Mouse (Mus musculus) hindbrain, embryonic 10.5 days (tissue): ENCODE measurements around the gene Plekhn1. TPM values are rescaled to one million over a fixed set of nuclear protein-coding genes. Genes with fewer than 3 reads are reported as not detected.

Source experiments
- DNase-seq: peaks from one replicate; pipeline ENCODE4 v3.0.0-alpha.2; 2017; ENCODE audit warnings: low spot score
- H3K27ac ChIP-seq: fragments of 300-500 bp; sonication (generic); 2 replicates; pipeline ENCODE4 v1.5.1; 2016; ENCODE audit warnings: mild to moderate bottlenecking, moderate library complexity
- H3K27me3 ChIP-seq: fragments of 300-500 bp; sonication (generic); 2 replicates; pipeline ENCODE4 v1.6.1; 2016; ENCODE audit warnings: mild to moderate bottlenecking; ENCODE audit not compliant: poor library complexity, insufficient read depth, severe bottlenecking
- H3K36me3 ChIP-seq: fragments of 300-500 bp; sonication (generic); 2 replicates; pipeline ENCODE4 v1.6.1; 2016; ENCODE audit warnings: mild to moderate bottlenecking, moderate library complexity
- H3K4me1 ChIP-seq: fragments of 300-500 bp; sonication (generic); replicated peaks from 2 replicates; pipeline ENCODE4 v1.6.1; 2016; ENCODE audit warnings: mild to moderate bottlenecking
- H3K4me3 ChIP-seq: fragments of 300-500 bp; sonication (generic); 2 replicates; pipeline ENCODE4 v1.5.1; 2016; ENCODE audit warnings: mild to moderate bottlenecking, moderate library complexity
- H3K9me3 ChIP-seq: fragments of 300-500 bp; sonication (generic); 2 replicates; pipeline ENCODE4 v1.6.1; 2016; ENCODE audit warnings: mild to moderate bottlenecking, moderate library complexity
- WGBS: fragments of 180-500 bp; shearing (Covaris S2); methylation state at CpG from one replicate; pipeline ENCODE4 v1.1.7; 2016; 5-methylcytosine and 5-hydroxymethylcytosine counted together
- polyA plus RNA-seq: library from polyadenylated mRNA; unstranded; fragments of >200 nt; fragmentation: Nextera tagmentation; extraction: Ambion mirVana; gene quantifications from 2 replicates; pipeline ENCODE4 v1.2.1, GENCODE M21; 2016

The Plekhn1 gene
- 22.3 and 23.0 TPM in 2 replicates for polyA plus RNA-seq

DNA sequence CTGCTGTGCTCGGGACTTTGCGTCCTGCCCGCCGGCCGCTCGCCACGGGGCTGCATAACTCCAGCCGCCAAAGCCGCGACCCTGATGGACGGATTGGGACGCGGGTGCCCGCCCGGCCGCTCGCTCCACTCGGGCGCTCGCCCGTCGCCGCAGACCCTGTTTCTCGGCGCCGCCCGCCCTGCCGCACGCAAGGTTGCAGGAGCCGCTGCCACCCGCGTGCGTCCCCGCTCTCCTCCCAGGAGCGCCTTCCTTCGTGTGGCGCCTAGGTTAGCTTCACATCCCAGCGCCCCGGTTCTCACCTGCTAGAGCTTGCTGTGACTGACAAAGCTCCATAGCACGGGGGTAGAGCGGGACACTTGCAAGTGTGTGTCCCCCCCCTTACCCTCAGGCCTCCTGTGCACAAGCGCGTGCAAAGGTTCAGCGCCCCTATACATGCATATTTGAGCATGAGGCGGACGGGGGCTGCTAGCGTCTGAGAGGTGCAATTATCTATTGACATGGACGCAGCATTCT, at the start of gene Plekhn1:
Gene Plekhn1 (minus strand): TSS at position 157 of the 513 bp plus-strand sequence.
- peak; percentile 84 for DNase-seq
- Histone ChIP-seq H3K4me1 (peaks cover 30% of the 10 kb centered on the region), H3K27ac (peak within 1 kb of the TSS; percentile 93), H3K36me3 (peaks cover 65% of the 10 kb centered on the region), H3K27me3 (no peaks in the 10 kb centered on the region), H3K4me3 (peak within 1 kb of the TSS; percentile 94), H3K9me3 (no peaks in the 10 kb centered on the region)
- WGBS, result under 1% methylated on average over 47 of the region's 48 CpGs

DNA sequence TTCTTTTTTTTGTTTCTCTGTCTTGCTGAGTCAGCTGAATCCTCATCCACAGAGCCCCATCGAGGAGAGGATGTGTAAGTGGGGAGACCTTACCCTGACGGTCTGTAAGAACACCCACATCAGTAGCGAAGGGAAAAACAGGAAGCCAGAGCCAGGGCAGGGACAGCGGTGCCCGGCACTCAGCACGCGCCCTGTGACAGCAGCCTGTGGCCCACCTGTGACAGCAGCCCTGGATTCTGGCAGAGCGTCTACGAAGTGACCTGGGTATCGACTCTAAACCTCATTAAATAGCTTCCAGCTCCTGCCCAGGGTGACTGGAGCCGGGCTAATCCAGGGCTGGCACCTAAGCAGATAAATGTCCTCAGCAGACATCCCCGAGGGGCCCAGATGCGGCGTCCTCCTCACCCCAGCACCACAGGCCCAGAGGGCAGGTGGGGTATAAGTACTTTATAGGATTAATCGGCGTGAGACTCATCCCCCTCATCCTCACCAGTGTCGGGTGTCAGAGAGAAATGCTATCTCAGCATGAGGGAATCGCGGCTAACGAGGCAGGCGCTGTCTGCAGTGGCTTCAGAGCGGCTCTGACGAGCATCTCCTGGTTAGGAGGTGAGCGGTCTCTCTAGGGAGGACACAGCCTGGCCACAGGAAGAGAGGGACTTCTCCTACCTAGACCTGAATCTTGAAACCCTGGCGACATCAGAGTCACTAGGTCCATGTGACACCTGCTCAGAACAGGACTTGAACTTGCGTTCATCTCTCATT, 20.6 kb upstream of the Plekhn1 start, which contains the start of gene Samd11:
Gene Samd11 (minus strand): TSS at position 580 of the 762 bp plus-strand sequence.
- Histone ChIP-seq H3K9me3 (no peaks in the 10 kb centered on the region), H3K27me3 (peaks cover 43% of the 10 kb centered on the region), H3K4me1 (peaks cover 18% of the 10 kb centered on the region), H3K36me3 (no peaks in the 10 kb centered on the region), H3K4me3 (peak within 1 kb of the TSS; percentile 41), H3K27ac (peak within 1 kb of the TSS; percentile 45)
- WGBS, result 2% methylated on average over 26 of the region's 26 CpGs
- peak; percentile 34 for DNase-seq

- DNase-seq, result peak; percentile 43
- Histone ChIP-seq H3K27me3 (peaks cover 45% of the 10 kb centered on the region), H3K27ac (peak overlapping the region; percentile 45), H3K4me1 (peaks cover 26% of the 10 kb centered on the region), H3K4me3 (peak overlapping the region; percentile 41), H3K36me3 (peaks cover 2% of the 10 kb centered on the region), H3K9me3 (no peaks in the 10 kb centered on the region)
- WGBS, result 2% methylated on average over 30 of the region's 30 CpGs
These were observed 19.9 kb upstream of the Plekhn1 start for GRCm38 (mm10) chr4:156254361-156255077.

DNA sequence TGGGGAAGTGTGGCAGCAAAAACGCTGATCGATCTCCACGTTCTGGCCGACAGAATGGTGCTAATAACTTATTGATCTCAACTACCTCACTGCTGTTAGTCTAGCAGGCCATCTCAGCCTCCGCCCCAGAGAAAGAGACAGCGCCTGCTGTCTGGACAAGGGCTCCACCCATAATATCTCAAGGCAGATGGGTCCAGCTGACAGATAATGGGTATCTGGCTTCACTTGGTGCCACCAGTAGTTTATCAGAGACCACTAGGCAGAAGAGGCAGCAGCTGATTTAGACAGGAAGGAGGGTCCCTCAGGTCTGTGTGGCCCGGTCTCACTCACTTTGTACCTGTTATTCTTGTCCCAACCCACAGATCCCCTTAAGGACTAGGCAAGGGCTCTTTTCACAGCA, 18.4 kb upstream of the Plekhn1 start:
- peaks cover 17% of the 10 kb centered on the region for H3K36me3 ChIP-seq
- peaks cover 47% of the 10 kb centered on the region for H3K27me3 ChIP-seq
- no peak overlapping the region for H3K4me3 ChIP-seq
- DNase-seq, result no peak
- H3K9me3 ChIP-seq, result no peaks in the 10 kb centered on the region
- no peak overlapping the region; the same call in 1 of the 2 replicates for H3K27ac ChIP-seq
- H3K4me1 ChIP-seq, result peaks cover 36% of the 10 kb centered on the region
- 42% methylated on average over 7 of the region's 7 CpGs for WGBS

DNA sequence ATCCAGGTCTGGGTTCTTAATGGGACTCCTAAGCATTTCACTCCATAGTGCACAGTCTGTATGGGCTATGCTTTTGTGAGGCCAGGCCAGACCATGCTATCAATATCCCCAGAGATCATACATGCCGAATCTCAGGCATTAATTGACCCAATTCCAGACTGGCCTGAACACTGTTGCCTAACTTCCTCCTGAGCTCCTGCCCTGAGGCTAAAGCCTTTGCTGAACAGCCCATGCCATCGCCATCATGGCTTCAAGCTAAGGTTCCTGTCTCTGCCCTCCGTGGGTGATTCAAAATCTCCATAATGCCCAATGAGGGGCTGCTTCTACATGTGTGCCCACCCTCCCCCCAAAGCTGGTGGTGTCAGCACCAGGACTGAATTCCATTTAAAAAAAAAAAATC, 18.0 kb upstream of the Plekhn1 start:
- no peak for DNase-seq
- no peak overlapping the region for H3K4me3 ChIP-seq
- WGBS, result 44% methylated on average over 3 of the region's 3 CpGs
- peak overlapping the region; percentile 70; the same call in 1 of the 2 replicates for H3K27ac ChIP-seq
- H3K36me3 ChIP-seq, result peaks cover 21% of the 10 kb centered on the region
- no peaks in the 10 kb centered on the region for H3K9me3 ChIP-seq
- peaks cover 47% of the 10 kb centered on the region for H3K27me3 ChIP-seq
- H3K4me1 ChIP-seq, result peaks cover 36% of the 10 kb centered on the region

DNA sequence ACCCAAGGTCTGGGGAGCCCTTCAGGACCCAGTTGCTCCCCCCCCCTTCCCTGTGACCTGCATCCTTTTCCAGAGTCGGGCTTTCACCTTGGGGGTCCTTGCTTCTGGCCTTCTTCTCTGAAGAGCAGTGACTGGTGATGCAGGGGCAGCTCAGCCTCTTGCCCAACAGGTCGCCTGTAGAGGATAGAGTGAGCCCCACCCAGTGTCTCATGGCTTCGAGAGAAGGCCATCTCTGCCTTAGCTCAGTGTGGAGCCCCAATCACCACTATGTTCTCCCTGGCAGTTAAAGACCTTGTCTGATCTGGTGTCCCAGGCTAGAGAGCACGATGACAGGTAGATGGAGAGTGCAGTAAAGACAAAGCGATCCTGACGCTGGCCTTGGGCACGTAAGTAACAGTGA, 17.5 kb upstream of the Plekhn1 start:
- Histone ChIP-seq H3K27ac (peak overlapping the region; percentile 70), H3K9me3 (no peaks in the 10 kb centered on the region), H3K4me3 (no peak overlapping the region), H3K27me3 (peaks cover 47% of the 10 kb centered on the region), H3K4me1 (peaks cover 36% of the 10 kb centered on the region), H3K36me3 (peaks cover 26% of the 10 kb centered on the region)
- no peak for DNase-seq
- 39% methylated on average over 7 of the region's 7 CpGs for WGBS

DNA sequence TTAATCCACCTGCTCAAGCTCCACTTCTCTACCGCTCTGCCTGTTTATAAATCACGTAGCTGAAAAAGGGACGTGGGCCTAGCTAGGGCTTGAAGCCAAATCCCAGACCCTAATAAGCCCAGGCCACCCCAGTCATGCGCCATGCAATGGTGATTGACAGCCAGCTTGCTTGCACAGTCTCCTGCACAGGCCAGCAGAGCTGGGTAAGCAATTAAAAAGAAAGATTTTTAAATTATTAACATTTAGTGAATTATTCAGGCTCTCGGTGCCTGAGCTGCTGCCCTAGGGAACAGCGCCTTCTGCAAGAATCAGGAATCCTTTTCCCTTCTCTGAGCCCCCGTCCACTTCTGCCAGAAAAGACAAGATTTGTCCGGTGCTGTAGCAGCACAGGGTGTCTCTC, 16.4 kb upstream of the Plekhn1 start:
- H3K4me3 ChIP-seq, result no peak overlapping the region
- peaks cover 47% of the 10 kb centered on the region for H3K27me3 ChIP-seq
- peak overlapping the region; percentile 70; the same call in 1 of the 2 replicates for H3K27ac ChIP-seq
- WGBS, result 73% methylated on average over 8 of the region's 8 CpGs
- H3K36me3 ChIP-seq, result peaks cover 36% of the 10 kb centered on the region
- H3K4me1 ChIP-seq, result peaks cover 36% of the 10 kb centered on the region
- no peaks in the 10 kb centered on the region for H3K9me3 ChIP-seq
- DNase-seq, result no peak

DNA sequence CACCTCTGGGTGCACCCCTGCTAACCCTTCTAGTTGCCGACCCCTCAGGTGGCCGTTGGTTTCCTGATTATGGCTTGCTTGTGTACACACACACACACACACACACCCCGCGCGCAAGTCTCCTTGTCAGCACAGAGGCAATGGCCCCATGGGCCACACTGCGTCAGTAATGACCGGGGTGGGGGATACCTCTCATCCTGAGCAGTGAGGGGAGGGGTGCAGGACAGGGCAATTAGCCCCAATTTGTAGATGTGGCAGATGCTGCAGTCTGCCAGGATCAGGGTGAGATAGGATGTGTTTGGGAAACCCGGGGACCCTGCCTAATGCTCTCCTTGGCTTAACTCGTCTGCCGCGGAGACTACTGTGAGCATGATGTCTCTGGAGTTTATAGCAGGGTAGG, 14.9 kb upstream of the Plekhn1 start:
- DNase-seq, result no peak
- Histone ChIP-seq H3K4me1 (peaks cover 27% of the 10 kb centered on the region), H3K9me3 (no peaks in the 10 kb centered on the region), H3K4me3 (no peak overlapping the region), H3K36me3 (peaks cover 51% of the 10 kb centered on the region), H3K27ac (no peak overlapping the region), H3K27me3 (peaks cover 33% of the 10 kb centered on the region)
- WGBS, result 67% methylated on average over 11 of the region's 11 CpGs

- 22% methylated on average over 58 of the region's 60 CpGs for WGBS
- Histone ChIP-seq H3K9me3 (no peaks in the 10 kb centered on the region), H3K36me3 (peaks cover 65% of the 10 kb centered on the region), H3K4me1 (peaks cover 30% of the 10 kb centered on the region), H3K27ac (peak overlapping the region; percentile 93), H3K27me3 (no peaks in the 10 kb centered on the region), H3K4me3 (peak overlapping the region; percentile 94)
- peak; percentile 37 for DNase-seq
These were observed 2.2 kb upstream of the Plekhn1 start for GRCm38 (mm10) chr4:156236651-156237447.

- WGBS, result under 1% methylated on average over 90 of the region's 90 CpGs
- Histone ChIP-seq H3K9me3 (no peaks in the 10 kb centered on the region), H3K27me3 (no peaks in the 10 kb centered on the region), H3K27ac (peak within 1 kb of the TSS; percentile 93), H3K4me1 (peaks cover 30% of the 10 kb centered on the region), H3K36me3 (peaks cover 65% of the 10 kb centered on the region), H3K4me3 (peak within 1 kb of the TSS; percentile 94)
- DNase-seq, result peak; percentile 94
These were observed 1.3 kb upstream of the Plekhn1 start, which contains the start of gene Noc2l for GRCm38 (mm10) chr4:156235808-156236533. Noc2l (plus strand) TSS chr4:156236010.

DNA sequence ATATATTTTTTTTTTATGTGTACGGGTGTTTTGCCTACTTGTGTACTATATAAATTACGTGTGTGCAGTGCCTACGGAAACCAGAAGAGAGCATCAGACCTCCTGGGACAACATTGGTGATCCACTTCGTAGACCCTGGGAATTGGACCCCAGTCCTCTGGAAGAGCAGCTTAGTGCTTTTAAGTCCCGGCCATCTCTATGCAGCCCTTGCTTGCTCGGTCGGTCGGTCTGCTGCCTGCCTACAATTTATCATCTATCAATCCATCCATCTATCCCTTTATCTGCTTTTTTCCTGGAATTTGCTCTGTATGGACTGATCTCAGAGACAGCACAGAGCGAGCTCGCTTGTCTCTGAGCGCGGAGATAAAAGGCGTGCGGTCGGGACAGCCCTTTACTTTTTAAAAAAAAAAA, 708 bp upstream of the Plekhn1 start:
- H3K27me3 ChIP-seq, result no peaks in the 10 kb centered on the region
- peak overlapping the region; percentile 93 for H3K27ac ChIP-seq
- H3K4me1 ChIP-seq, result peaks cover 30% of the 10 kb centered on the region
- under 1% methylated on average over 15 of the region's 15 CpGs for WGBS
- H3K36me3 ChIP-seq, result peaks cover 65% of the 10 kb centered on the region
- peak overlapping the region; percentile 94 for H3K4me3 ChIP-seq
- no peaks in the 10 kb centered on the region for H3K9me3 ChIP-seq
- DNase-seq, result no peak
